Mouse (Mus musculus) kidney, embryonic 15.5 days (tissue): ENCODE results near the gene Shq1. TPM values are rescaled to one million over a fixed set of nuclear protein-coding genes. Genes with fewer than 3 reads are reported as not detected.

Experiments
- ATAC-seq: fragments of 200-750 bp; cut with Nextera tagmentation; replicated peaks from 2 replicates; pipeline ENCODE4 v1.8.0; 2017; ENCODE audit warnings: moderate TSS enrichment; ENCODE audit not compliant: low FRiP score
- H3K27ac ChIP-seq: fragments of 300-500 bp; sonication (generic); 2 replicates; pipeline ENCODE4 v1.5.1; 2015; ENCODE audit warnings: mild to moderate bottlenecking, inconsistent platforms
- H3K27me3 ChIP-seq: fragments of 300-500 bp; sonication (generic); 2 replicates; pipeline ENCODE4 v1.6.1; 2015; ENCODE audit warnings: inconsistent platforms
- H3K36me3 ChIP-seq: fragments of 300-500 bp; sonication (generic); 2 replicates; pipeline ENCODE4 v1.6.1; 2015; ENCODE audit warnings: inconsistent platforms
- H3K4me1 ChIP-seq: fragments of 300-500 bp; sonication (generic); 2 replicates; pipeline ENCODE4 v1.6.1; 2015; ENCODE audit warnings: inconsistent platforms
- H3K4me2 ChIP-seq: fragments of 300-500 bp; sonication (generic); 2 replicates; pipeline ENCODE4 v1.6.1; 2015; ENCODE audit warnings: moderate library complexity, mild to moderate bottlenecking, inconsistent platforms
- H3K4me3 ChIP-seq: fragments of 300-500 bp; sonication (generic); replicated peaks from 2 replicates; pipeline ENCODE4 v1.5.1; 2015; ENCODE audit warnings: mild to moderate bottlenecking, inconsistent platforms
- H3K9ac ChIP-seq: fragments of 300-500 bp; sonication (generic); 2 replicates; pipeline ENCODE4 v1.6.1; 2015; ENCODE audit warnings: mild to moderate bottlenecking, inconsistent platforms
- H3K9me3 ChIP-seq: fragments of 300-500 bp; sonication (generic); replicated peaks from 2 replicates; pipeline ENCODE4 v1.6.1; 2016; ENCODE audit warnings: inconsistent platforms
- WGBS: fragments of 180-500 bp; shearing (Covaris S2); methylation state at CpG from one replicate; pipeline ENCODE4 v1.1.7; 2015; ENCODE audit warnings: mixed read lengths; 5-methylcytosine and 5-hydroxymethylcytosine counted together
- polyA plus RNA-seq: library from polyadenylated mRNA; unstranded; fragments of >200 nt; fragmentation: Nextera tagmentation; extraction: Ambion mirVana; gene quantifications from 2 replicates; pipeline ENCODE4 v1.2.1, GENCODE M21; 2015

Gene Shq1
- polyA plus RNA-seq, 1 experiment from 2014 or later = 18.3 TPM

DNA sequence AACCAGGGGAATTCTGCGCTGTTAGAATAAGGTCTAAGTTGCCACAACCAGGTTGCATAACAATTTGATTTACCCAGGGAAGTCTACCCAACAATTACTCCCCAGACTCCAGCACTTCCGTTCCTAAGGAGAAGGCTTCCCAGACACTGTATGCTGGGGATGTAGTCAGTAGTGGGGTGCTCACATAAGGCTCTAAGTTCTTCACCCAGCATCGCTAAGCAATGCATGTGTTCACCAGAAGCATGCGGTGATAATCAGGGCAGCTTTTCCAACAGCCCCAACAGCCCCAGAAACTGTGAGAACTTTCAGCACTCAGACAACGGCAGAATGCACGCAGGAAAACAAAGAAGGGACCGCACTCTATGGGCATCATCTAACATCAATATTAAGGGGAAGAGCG, 77.1 kb downstream of the Shq1 start:
- H3K4me1 ChIP-seq = no peaks in the 10 kb centered on the region

GRCm38 (mm10) chr6:100592991-100593390, 78.0 kb downstream of the Shq1 start:
- Histone ChIP-seq H3K9ac (no peak overlapping the region), H3K36me3 (no peaks in the 10 kb centered on the region), H3K9me3 (no peaks in the 10 kb centered on the region), H3K4me1 (no peaks in the 10 kb centered on the region), H3K27ac (no peak overlapping the region), H3K27me3 (no peaks in the 10 kb centered on the region), H3K4me3 (no peak overlapping the region), H3K4me2 (no peak overlapping the region)
- 75% methylated on average over 7 of the region's 7 CpGs for WGBS
- ATAC-seq = no peak

More for the DNA sequence above, 77.1 kb downstream of the Shq1 start:
- H3K27me3 ChIP-seq = no peaks in the 10 kb centered on the region
- H3K4me2 ChIP-seq = no peak overlapping the region
- ATAC-seq = no peak
- no peak overlapping the region for H3K9ac ChIP-seq
- no peak overlapping the region for H3K27ac ChIP-seq
- no peaks in the 10 kb centered on the region for H3K36me3 ChIP-seq
- H3K4me3 ChIP-seq = no peak overlapping the region
- 78% methylated on average over 8 of the region's 8 CpGs for WGBS
- H3K9me3 ChIP-seq = no peaks in the 10 kb centered on the region

GRCm38 (mm10) chr6:100590602-100591001, 80.4 kb downstream of the Shq1 start:
- H3K4me3 ChIP-seq = no peak overlapping the region
- 85% methylated on average over 4 of the region's 4 CpGs for WGBS

DNA sequence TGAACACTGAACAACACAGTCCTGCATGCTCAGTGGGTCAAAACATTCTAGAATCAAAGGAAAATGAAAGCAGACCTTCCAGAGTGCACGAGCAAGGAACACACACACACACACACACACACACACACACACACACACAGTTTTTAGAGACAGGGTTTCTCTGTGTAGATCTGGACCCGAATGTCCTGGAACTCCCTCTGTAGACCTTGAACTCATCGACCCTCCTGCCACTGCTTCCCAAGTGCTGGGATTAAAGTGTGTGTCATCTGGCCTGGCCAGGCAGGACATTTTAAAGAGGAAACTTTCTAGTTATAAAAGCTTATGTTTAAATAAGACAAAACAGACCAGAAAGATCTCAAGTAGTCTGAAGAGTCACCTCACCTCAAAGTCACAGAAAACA, 82.1 kb downstream of the Shq1 start:
- H3K4me3 ChIP-seq = no peak overlapping the region
- no peaks in the 10 kb centered on the region for H3K36me3 ChIP-seq
- no peak overlapping the region for H3K4me2 ChIP-seq
- ATAC-seq = no peak
- WGBS = 78% methylated on average over 3 of the region's 3 CpGs
- no peaks in the 10 kb centered on the region for H3K9me3 ChIP-seq
- H3K27me3 ChIP-seq = no peaks in the 10 kb centered on the region
- no peaks in the 10 kb centered on the region for H3K4me1 ChIP-seq
- no peak overlapping the region for H3K27ac ChIP-seq
- no peak overlapping the region for H3K9ac ChIP-seq

More at GRCm38 (mm10) chr6:100590602-100591001, 80.4 kb downstream of the Shq1 start:
- no peaks in the 10 kb centered on the region for H3K4me1 ChIP-seq
- H3K9ac ChIP-seq = no peak overlapping the region
- no peaks in the 10 kb centered on the region for H3K9me3 ChIP-seq
- no peak overlapping the region for H3K4me2 ChIP-seq
- H3K27me3 ChIP-seq = no peaks in the 10 kb centered on the region
- no peak for ATAC-seq
- H3K27ac ChIP-seq = no peak overlapping the region
- H3K36me3 ChIP-seq = no peaks in the 10 kb centered on the region

- Histone ChIP-seq H3K27me3 (no peaks in the 10 kb centered on the region), H3K4me1 (no peaks in the 10 kb centered on the region), H3K9me3 (no peaks in the 10 kb centered on the region), H3K9ac (no peak overlapping the region), H3K27ac (no peak overlapping the region), H3K4me2 (no peak overlapping the region), H3K36me3 (no peaks in the 10 kb centered on the region), H3K4me3 (no peak overlapping the region)
- no peak for ATAC-seq
- 92% methylated on average over 5 of the region's 5 CpGs for WGBS
Observed at GRCm38 (mm10) chr6:100586758-100587157, 84.2 kb downstream of the Shq1 start.

GRCm38 (mm10) chr6:100581951-100582350, 89.0 kb downstream of the Shq1 start:
- H3K9me3 ChIP-seq = no peaks in the 10 kb centered on the region
- no peak overlapping the region for H3K9ac ChIP-seq
- no peaks in the 10 kb centered on the region for H3K4me1 ChIP-seq
- H3K27ac ChIP-seq = no peak overlapping the region
- no peaks in the 10 kb centered on the region for H3K27me3 ChIP-seq
- no peak overlapping the region for H3K4me2 ChIP-seq
- 75% methylated on average over 2 of the region's 2 CpGs for WGBS
- H3K36me3 ChIP-seq = no peaks in the 10 kb centered on the region
- ATAC-seq = no peak
- no peak overlapping the region for H3K4me3 ChIP-seq

DNA sequence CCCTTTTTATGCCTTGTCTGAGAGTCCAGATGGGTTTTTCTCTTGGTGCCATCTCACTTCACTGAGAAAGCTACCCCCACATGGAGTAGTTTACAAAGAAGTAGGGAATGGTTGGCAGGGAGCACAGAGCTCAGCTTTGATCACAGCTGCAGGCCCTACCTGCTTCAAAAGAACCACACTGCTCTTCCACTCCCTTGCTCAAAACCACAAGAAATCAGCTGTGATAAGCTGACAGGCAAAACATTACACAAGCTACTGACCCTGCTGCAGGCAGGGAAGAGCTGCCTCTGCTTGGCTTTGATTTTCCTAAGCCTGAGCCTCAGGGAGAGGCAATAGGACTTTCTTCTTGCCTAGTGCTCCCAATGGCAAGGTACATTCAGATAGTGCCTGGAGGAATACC, 89.9 kb downstream of the Shq1 start:
- Histone ChIP-seq H3K4me2 (no peak overlapping the region), H3K9me3 (no peaks in the 10 kb centered on the region), H3K27me3 (no peaks in the 10 kb centered on the region), H3K4me1 (no peaks in the 10 kb centered on the region), H3K36me3 (no peaks in the 10 kb centered on the region), H3K4me3 (no peak overlapping the region), H3K9ac (no peak overlapping the region), H3K27ac (no peak overlapping the region)
- no peak for ATAC-seq

GRCm38 (mm10) chr6:100577590-100577989, 93.4 kb downstream of the Shq1 start:
- WGBS = 93% methylated on average over 6 of the region's 6 CpGs
- H3K9me3 ChIP-seq = no peaks in the 10 kb centered on the region
- no peak overlapping the region for H3K4me3 ChIP-seq
- no peaks in the 10 kb centered on the region for H3K27me3 ChIP-seq
- peaks cover 5% of the 10 kb centered on the region for H3K36me3 ChIP-seq
- no peaks in the 10 kb centered on the region for H3K4me1 ChIP-seq
- ATAC-seq = no peak
- H3K4me2 ChIP-seq = no peak overlapping the region
- H3K9ac ChIP-seq = no peak overlapping the region
- no peak overlapping the region for H3K27ac ChIP-seq

- ATAC-seq = no peak
- no peak overlapping the region for H3K4me3 ChIP-seq
- H3K9me3 ChIP-seq = no peaks in the 10 kb centered on the region
- no peaks in the 10 kb centered on the region for H3K4me1 ChIP-seq
- no peak overlapping the region for H3K9ac ChIP-seq
- no peak overlapping the region for H3K4me2 ChIP-seq
- 28% methylated on average over 6 of the region's 6 CpGs for WGBS
- no peak overlapping the region for H3K27ac ChIP-seq
- no peaks in the 10 kb centered on the region for H3K27me3 ChIP-seq
- peaks cover 5% of the 10 kb centered on the region for H3K36me3 ChIP-seq
Observed at GRCm38 (mm10) chr6:100576171-100576570, 94.8 kb downstream of the Shq1 start.

DNA sequence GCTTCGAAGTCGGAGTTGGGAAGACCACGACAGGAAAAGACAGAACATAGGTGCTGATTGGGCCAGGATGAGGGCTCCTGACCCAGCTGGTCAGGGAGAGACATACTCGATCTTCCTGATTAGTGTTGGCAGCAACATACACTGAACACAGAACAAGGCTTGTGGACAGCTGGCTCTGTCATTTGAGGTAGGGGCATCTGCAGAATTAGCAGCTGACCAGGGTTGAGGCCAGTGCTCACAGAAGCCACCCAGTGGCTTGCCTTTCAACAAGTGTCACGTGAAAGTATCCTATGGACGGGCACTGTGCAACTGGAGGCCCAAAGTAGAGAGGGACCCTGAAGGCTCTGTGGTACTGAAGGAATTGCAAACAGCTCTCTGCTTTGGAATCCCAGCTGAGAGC, 104.2 kb downstream of the Shq1 start:
- peaks cover 16% of the 10 kb centered on the region for H3K4me1 ChIP-seq
- no peak overlapping the region for H3K4me2 ChIP-seq
- H3K27ac ChIP-seq = no peak overlapping the region
- no peaks in the 10 kb centered on the region for H3K9me3 ChIP-seq
- no peaks in the 10 kb centered on the region for H3K36me3 ChIP-seq
- H3K27me3 ChIP-seq = peaks cover 48% of the 10 kb centered on the region
- no peak overlapping the region for H3K9ac ChIP-seq
- no peak overlapping the region for H3K4me3 ChIP-seq
- 77% methylated on average over 6 of the region's 6 CpGs for WGBS
- ATAC-seq = no peak

- H3K4me2 ChIP-seq = no peak overlapping the region
- no peaks in the 10 kb centered on the region for H3K36me3 ChIP-seq
- 51% methylated on average over 4 of the region's 4 CpGs for WGBS
- H3K4me3 ChIP-seq = no peak overlapping the region
- H3K9me3 ChIP-seq = no peaks in the 10 kb centered on the region
- peaks cover 16% of the 10 kb centered on the region for H3K4me1 ChIP-seq
- H3K9ac ChIP-seq = no peak overlapping the region
- no peak overlapping the region for H3K27ac ChIP-seq
- H3K27me3 ChIP-seq = peaks cover 69% of the 10 kb centered on the region
- no peak for ATAC-seq
Observed at GRCm38 (mm10) chr6:100564516-100564915, 106.4 kb downstream of the Shq1 start.

DNA sequence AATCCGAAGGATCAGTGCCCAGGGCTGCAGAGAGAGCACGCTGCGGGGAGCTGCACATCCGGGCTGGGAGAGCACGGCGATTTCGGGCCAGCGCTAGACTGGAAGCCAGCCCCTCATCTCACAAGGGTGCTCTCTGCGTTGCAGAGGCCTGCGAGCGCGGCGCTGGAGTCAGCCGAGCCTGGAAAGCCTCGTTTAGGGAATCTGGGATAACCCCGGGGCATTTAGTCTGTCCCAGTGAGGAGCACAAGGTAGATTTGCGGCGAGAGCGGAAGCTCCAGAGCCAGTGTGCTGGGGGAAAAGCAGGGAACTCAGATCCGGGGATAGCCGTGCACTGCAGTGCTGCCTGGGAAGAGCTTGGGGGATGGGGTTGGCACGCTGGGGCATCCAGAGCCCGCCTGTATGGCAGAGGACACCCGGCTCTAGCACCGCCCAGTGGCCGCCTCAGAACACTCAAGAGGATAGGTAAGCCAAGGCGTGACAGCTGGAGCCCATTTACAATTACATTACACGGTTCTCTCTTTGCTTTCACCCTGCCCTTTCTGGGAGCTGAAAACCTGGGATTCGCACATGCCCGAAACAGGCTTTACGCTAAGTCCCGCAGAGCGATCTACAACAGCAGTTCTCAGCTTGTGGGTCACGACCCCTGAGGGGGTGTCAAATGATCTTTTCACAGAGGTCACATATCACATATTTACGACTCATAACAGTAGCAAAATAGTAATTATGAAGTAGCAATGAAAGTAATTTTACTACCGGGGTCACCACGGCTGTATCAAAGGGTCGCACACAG, 107.2 kb downstream of the Shq1 start:
- H3K36me3 ChIP-seq = no peaks in the 10 kb centered on the region
- ATAC-seq = peak; percentile 85
- H3K27me3 ChIP-seq = peaks cover 76% of the 10 kb centered on the region
- H3K9ac ChIP-seq = peak overlapping the region; percentile 42
- 7% methylated on average over 38 of the region's 38 CpGs for WGBS
- H3K27ac ChIP-seq = no peak overlapping the region
- H3K4me3 ChIP-seq = peak overlapping the region; percentile 46
- peaks cover 16% of the 10 kb centered on the region for H3K4me1 ChIP-seq
- H3K4me2 ChIP-seq = peak overlapping the region; percentile 92
- no peaks in the 10 kb centered on the region for H3K9me3 ChIP-seq
